ENCODE assay signal across 9 mouse cellular contexts in the genomic region with DNA sequence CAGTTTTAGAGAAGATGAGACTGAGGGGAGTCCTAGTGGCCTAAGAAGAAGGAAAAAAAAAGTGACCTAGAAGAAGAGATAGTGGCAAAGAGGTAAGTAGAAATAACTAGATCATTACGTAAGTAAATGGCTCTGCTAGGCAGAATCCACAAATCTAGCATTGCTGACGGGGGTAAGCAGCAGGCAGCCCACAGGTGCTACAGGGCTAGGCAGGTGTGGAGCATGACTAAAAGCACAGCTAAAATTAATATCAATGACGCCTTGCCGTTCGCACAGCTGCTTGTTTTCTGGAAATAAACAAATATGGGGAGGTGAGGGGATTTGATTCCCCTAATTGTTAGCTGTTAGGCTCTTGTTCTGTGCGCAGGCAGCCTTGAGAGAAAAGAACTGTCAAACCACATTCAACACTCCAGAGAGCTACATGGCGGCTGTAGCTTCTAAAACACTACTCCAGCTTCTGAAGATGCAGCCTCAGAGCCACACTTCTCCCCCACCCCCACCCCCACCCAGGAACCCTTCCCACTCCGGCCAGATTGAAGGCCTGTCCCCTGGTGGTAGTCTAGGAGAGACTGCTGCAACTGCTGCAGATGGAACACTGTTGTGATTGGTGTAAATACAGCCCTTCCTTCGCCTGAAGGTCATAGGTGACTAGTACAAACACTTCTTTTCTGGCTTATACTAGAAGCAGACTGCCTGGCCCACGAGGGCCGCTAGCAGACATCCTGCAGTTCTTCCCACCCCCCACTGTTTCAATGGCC. TPM values are rescaled to one million over a fixed set of nuclear protein-coding genes. Genes with fewer than 3 reads are reported as not detected.
DNase-seq lines count a peak whose midpoint lies in the region; ATAC-seq lines count a peak whose summit lies in the region.
"Had no signal": no experiment of that assay in that cellular context is flagged by ENCODE, and none has a peak within 500 bp of the region (broad histone marks: within the 10 kb centered on the region; RNA-seq: fewer than 3 reads in every experiment).

No protein-coding gene starts in this region.

- H3K9me3 ChIP-seq in kidney, embryonic 16.5 days (ENCODE audit: low read length), result no peaks in the 10 kb centered on the region
- H3K9me3 ChIP-seq in intestine, embryonic 16.5 days (ENCODE audit: control insufficient read depth, low read length), result no peaks in the 10 kb centered on the region
- H3K9me3 ChIP-seq: embryonic facial prominence, embryonic 15.5 days had no signal

- peak; percentile 29 for DNase-seq in kidney, adult 18-20 months
- DNase-seq in ZHBTc4 (ENCODE audit: low read depth, low spot score), result peak; percentile 91
- DNase-seq in lung, postnatal 36 days, result peak; percentile 67
- DNase-seq in urinary bladder, postnatal 10 days (ENCODE audit: low spot score), result no peak
- no peak for DNase-seq in left cerebral cortex, adult 11 months (ENCODE audit: low spot score)

- H3K4me1 ChIP-seq in kidney, embryonic 16.5 days (ENCODE audit: insufficient read depth, low read length), result peaks cover 21% of the 10 kb centered on the region
- H3K4me1 ChIP-seq in intestine, embryonic 16.5 days (ENCODE audit: control insufficient read depth, insufficient read depth, low read length), result peaks cover 24% of the 10 kb centered on the region

- H3K9ac ChIP-seq in kidney, embryonic 16.5 days (replicated peaks; ENCODE audit: low read length), result no peak overlapping the region
- H3K9ac ChIP-seq in intestine, embryonic 16.5 days (ENCODE audit: low read depth, low read length), result 0 out of 2 replicates have a peak overlapping the region, but pooled peaks have one; percentile 13
- H3K9ac ChIP-seq: embryonic facial prominence, embryonic 15.5 days had no signal

- H3K27ac ChIP-seq in kidney, embryonic 16.5 days (ENCODE audit: low read length), result no peak overlapping the region
- H3K27ac ChIP-seq in intestine, embryonic 16.5 days (ENCODE audit: low read length), result peak overlapping the region; percentile 34; the same call in 1 of the 2 replicates

- H3K4me3 ChIP-seq in kidney, embryonic 16.5 days (ENCODE audit: low read length), result no peak overlapping the region
- no peak overlapping the region for H3K4me3 ChIP-seq in intestine, embryonic 16.5 days (ENCODE audit: low read length)

- no peak overlapping the region for H3K4me2 ChIP-seq in kidney, embryonic 16.5 days (replicated peaks; ENCODE audit: low read depth, low read length)
- peak overlapping the region; percentile 4; the same call in 1 of the 2 replicates for H3K4me2 ChIP-seq in intestine, embryonic 16.5 days (ENCODE audit: low read depth, low read length)

- no peak for ATAC-seq in kidney, embryonic 16.5 days (ENCODE audit: low FRiP score, low TSS enrichment)
- no peak for ATAC-seq in intestine, embryonic 16.5 days
- no peak for ATAC-seq in megakaryocyte, adult 5-6 weeks (ENCODE audit: poor library complexity, severe bottlenecking)

- WGBS in kidney, embryonic 16.5 days, result 60% methylated on average over 11 of the region's 11 CpGs
- WGBS in intestine, embryonic 16.5 days, result 49% methylated on average over 11 of the region's 11 CpGs

- no peaks in the 10 kb centered on the region for H3K27me3 ChIP-seq in kidney, embryonic 16.5 days (ENCODE audit: insufficient read depth, low read length)
- no peaks in the 10 kb centered on the region for H3K27me3 ChIP-seq in intestine, embryonic 16.5 days (replicated peaks; ENCODE audit: control insufficient read depth, insufficient read depth, low read length)
- H3K27me3 ChIP-seq: embryonic facial prominence, embryonic 15.5 days had no signal

- H3K36me3 ChIP-seq in kidney, embryonic 16.5 days (ENCODE audit: insufficient read depth, low read length), result peaks cover under 1% of the 10 kb centered on the region; the same call in 1 of the 2 replicates
- no peaks in the 10 kb centered on the region for H3K36me3 ChIP-seq in intestine, embryonic 16.5 days (ENCODE audit: control insufficient read depth, insufficient read depth, low read length)

RNA-seq across cellular contexts. Expression of a gene that starts 15.1 kb away (rescaled TPM):
- 4.5 and 5.1 TPM in 2 replicates for polyA plus RNA-seq in kidney, embryonic 16.5 days (2015; fragmentation: Nextera tagmentation; extraction: Ambion mirVana)
- 8.8 and 10.2 TPM in 2 replicates for polyA plus RNA-seq in intestine, embryonic 16.5 days (2015; fragmentation: Nextera tagmentation; extraction: Ambion mirVana)
- 33.3 and 44.9 TPM in 2 replicates for total RNA-seq in megakaryocyte, adult 5-6 weeks (2015)
- total RNA-seq in megakaryocyte, adult 5-6 weeks (2017), result 31.2 and 32.7 TPM in 2 replicates

Comparison
In these comparisons a context has a peak if more than half of its experiments do, and no peak if none do; other contexts are left out.
1. DNase-seq: peak in kidney, adult 18-20 months (single experiment), ZHBTc4 (single experiment) and lung, postnatal 36 days (single experiment); none in urinary bladder, postnatal 10 days (single experiment) and left cerebral cortex, adult 11 months (single experiment).